Mouse (Mus musculus) lung, postnatal 0 days (tissue): ENCODE measurements at regions not wholly inside any gene's neighbourhood (a gene's known extent, or its start where the extent isn't known, plus 50 kb on each side); places are given as distances from the start of the nearest gene placed in this dataset.

ENCODE experiments used
- CTCF ChIP-seq: IDR thresholded peaks from 2 replicates; pipeline ENCODE4 v1.5.1; 2016; ENCODE audit warnings: antibody characterized with exemption, mild to moderate bottlenecking
- EP300 ChIP-seq: IDR thresholded peaks from 2 replicates; pipeline ENCODE4 v1.6.1; 2016; ENCODE audit warnings: antibody characterized with exemption, mild to moderate bottlenecking, control low read depth

DNA sequence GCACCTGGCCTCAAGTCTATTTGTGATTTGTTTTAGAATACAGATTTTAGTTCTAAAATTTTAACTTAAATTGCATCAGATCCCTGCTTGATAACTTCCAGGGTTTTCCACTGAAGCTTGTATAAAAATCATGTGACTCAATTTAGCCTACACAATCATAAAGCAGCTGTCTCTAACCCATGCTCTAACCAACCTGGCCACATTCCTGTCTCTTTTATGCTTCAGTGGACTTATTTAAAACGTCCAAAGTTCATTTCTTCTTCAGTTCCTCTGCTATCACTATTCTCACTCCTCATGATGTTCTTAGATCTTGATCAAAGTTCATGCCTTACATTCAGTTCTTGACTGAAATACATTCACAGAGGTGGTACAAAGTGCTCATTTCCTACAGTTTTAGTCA, 839.9 kb downstream of the D3Ertd751e start:
- TF ChIP-seq CTCF (no peak), EP300 (no peak)
